Mouse (Mus musculus): ENCODE measurements around the gene Gnptg.

Gene Gnptg

GRCm38 (mm10) chr17:25187784-25188149, 52.2 kb downstream of the Gnptg start:
- no peak for DNase-seq

DNA sequence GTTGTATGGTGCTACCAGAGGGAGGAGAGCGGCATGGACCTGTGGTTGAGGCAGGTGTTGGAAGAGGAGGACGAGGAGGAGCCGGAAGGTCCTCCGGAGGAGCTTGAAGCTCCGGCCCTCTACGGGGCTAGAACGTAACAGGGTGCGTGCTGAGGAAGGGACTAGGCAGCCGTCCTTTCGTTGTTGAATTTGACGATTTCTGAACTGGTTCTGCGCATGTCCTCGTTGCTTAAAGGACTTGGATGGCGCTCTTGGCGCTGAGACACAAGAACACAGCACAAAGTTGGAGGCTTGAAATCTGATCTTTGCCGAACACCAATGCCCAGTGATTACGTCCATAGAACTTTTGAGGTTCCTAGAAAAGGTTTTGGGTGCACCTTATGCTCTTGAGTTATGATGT, 55.0 kb downstream of the Gnptg start:
- no peak for DNase-seq

- peak; percentile 97 to 98 for DNase-seq
Measured at GRCm38 (mm10) chr17:25184129-25184691, 55.7 kb downstream of the Gnptg start, which contains the start of gene BC003965. Gene BC003965, plus strand, starts transcription at chr17:25184554.

Measured in lung, postnatal 4 days (tissue).